Mouse (Mus musculus) WW6 (cell line): Measurements from ENCODE around the gene C1s1.
"Not testable (repeated sequence)": the region's sequence is repeated elsewhere in the genome, so short reads cannot be mapped to it uniquely, and the experiment has no call there.

Source experiments
- DNase-seq: peaks from one replicate; pipeline ENCODE4 v3.0.0-alpha.2; 2013; ENCODE audit warnings: low read depth, low spot score

C1s1 gene

DNA sequence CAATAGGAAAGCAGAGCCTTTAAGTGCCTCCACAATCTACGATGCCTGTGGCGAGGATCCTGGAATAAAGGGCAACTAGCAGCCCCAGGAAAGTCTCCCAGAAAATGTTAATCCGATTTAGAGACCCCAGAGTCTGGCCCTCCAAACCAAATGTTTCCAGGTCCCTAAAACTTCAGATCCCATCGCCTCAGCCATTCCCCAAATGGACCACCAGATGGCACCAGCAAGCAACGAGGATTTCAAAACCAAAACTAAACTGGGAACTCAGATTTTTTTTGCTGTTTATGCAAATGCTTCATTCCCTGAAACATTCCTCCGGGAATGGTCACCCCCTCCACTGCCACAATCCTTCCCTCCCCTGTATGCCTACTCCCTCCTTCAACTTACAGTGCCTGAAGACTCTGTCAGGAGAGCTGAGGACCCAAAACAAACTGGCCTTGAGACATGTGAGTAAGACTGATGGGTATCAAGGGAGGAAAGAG, 29.8 kb downstream of the C1s1 start, which contains the start of gene C1ra:
Gene C1ra, plus strand, starts transcription at position 51 of the 482 bp plus-strand sequence.
- no peak for DNase-seq

GRCm38 (mm10) chr6:124511936-124512335, 30.2 kb downstream of the C1s1 start:
- DNase-seq, result no peak

- not testable (repeated sequence) for DNase-seq
These were observed 33.0 kb downstream of the C1s1 start for GRCm38 (mm10) chr6:124509192-124509591.

DNA sequence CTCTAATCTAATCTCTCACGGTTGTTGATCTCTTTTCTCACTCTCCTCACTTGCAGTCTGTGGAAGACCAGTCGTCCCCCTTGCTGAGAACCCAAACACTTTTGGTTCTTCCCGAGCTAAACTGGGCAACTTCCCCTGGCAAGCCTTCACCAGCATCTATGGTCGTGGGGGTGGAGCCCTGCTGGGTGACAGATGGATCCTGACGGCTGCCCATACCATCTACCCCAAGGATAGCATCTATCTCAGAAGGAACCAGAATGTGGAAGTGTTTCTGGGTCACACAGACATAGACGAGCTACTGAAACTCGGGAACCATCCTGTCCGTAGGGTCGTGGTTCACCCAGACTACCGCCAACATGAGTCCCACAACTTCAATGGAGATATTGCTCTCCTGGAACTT, 33.9 kb downstream of the C1s1 start:
- no peak for DNase-seq

GRCm38 (mm10) chr6:124506991-124507390, 35.2 kb downstream of the C1s1 start:
- no peak for DNase-seq

- DNase-seq, result no peak
These were observed 37.1 kb downstream of the C1s1 start for GRCm38 (mm10) chr6:124505028-124505427.

GRCm38 (mm10) chr6:124502021-124502420, 40.1 kb downstream of the C1s1 start:
- DNase-seq, result no peak

DNA sequence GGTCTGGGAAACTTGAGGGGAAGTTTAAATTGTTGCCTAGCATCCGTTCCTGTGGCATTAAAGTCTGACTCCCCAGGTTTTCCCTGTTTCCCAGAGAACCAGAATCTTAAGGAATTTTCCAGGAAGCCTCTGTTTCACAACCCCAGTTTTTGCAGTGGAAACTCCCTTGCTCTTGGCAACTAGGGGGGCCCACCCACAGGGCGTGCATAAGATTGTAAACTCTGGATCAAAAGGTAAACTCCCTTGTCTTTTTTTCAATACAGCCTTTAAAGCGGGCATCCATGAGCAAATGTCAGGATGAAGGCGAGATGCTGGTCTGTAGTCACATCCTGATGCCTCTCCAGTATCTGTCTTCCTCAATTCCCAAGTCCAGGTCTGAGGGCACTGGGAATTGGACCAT, 40.7 kb downstream of the C1s1 start:
- DNase-seq, result no peak

GRCm38 (mm10) chr6:124499914-124500566, 42.1 kb downstream of the C1s1 start:
- no peak for DNase-seq

- DNase-seq, result no peak
These were observed 46.1 kb downstream of the C1s1 start for GRCm38 (mm10) chr6:124496054-124496453.

- no peak for DNase-seq
These were observed 48.3 kb downstream of the C1s1 start for GRCm38 (mm10) chr6:124493886-124494285.

DNA sequence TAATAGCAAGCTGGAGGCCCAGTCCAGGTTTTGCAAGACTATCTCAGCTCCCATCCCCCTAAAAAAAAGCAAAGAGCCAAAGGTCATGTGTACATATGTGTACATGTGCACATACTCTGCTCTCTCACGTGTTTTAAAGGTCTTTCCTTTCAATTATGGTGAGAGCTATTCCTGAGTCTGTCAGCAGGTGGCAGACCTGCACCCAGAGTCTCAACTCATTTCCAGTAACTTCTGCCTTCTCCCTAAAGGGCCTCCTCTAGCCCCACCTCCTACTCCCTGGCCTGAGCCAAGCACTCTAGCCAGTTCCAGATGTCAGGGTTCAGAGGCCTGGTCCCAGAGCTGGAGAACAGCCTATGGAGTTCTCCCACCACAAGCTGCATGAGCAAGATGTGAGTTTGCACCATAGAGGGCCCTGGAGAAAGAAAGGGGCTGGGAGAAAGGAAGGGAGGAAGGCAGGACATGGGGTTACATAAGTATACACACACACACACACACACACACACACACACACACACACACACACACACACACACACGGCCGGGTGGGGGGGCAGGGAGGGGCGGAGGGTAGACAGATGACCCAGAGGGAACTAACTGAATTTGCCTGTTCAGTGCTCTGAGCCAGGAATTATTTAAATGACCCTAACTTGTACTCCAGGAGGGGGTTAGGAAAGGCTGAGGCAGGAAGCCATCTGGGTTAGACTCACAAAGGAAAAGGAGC, 49.2 kb downstream of the C1s1 start, which contains the start of gene C1rl:
Gene C1rl, plus strand, starts transcription at position 272 of the 720 bp plus-strand sequence.
- DNase-seq, result peak; percentile 92

DNA sequence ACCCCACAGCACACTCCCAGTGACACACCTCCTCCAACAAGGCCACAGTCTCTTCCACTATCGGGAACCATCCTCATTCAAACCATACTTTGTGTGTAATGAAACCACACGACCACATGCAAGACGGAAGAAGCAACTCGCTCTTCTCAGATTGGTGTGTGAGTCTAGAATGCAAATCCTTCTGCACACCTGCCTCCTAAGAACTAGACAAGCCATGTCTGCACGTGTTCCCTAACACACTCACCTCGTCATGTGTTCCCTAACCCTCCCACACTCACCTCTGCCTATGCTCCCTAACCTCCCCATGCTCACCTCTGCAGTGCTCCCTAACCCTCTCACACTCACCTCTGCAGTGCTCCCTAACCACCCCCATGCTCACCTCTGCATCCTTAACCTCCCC, 50.7 kb downstream of the C1s1 start:
- no peak for DNase-seq

DNA sequence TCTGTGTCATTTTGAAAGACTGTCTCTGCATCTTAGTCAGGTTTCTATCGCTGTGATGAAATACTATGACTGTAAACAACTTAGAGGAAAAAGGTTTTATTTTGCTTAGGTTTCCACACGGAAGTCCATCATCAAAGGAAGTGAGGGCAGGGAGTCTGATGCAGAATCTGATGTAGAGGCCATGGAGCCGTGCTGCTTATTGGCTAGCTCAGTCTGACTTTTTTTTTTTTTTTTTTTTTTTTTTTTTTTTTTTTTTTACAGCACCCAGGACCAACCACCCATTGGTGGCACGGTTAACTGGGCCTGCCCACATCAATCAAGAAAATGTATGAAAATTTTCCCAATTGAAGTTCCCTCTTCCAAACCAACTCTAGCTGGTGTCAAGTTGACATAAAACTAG, 53.2 kb downstream of the C1s1 start:
- no peak for DNase-seq

DNA sequence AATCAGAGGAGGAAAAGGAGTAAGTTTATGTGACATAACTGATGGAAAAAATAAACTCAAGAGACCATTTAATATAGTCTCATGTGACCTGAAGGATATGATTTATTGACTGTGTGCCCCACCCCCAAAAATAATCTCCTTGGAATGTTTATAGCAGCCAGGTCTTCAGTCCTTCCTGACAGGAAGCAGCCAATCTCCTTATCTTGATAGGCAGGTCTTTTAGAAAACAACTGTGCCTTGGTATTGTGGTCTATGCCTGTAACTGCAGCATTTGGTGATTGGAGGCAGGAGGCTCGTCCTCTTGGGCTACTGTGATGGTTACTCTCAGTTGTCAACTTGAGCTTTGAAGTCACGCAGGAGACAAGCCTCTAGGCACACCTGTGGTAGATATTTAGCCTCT, 54.6 kb downstream of the C1s1 start:
- no peak for DNase-seq

DNA sequence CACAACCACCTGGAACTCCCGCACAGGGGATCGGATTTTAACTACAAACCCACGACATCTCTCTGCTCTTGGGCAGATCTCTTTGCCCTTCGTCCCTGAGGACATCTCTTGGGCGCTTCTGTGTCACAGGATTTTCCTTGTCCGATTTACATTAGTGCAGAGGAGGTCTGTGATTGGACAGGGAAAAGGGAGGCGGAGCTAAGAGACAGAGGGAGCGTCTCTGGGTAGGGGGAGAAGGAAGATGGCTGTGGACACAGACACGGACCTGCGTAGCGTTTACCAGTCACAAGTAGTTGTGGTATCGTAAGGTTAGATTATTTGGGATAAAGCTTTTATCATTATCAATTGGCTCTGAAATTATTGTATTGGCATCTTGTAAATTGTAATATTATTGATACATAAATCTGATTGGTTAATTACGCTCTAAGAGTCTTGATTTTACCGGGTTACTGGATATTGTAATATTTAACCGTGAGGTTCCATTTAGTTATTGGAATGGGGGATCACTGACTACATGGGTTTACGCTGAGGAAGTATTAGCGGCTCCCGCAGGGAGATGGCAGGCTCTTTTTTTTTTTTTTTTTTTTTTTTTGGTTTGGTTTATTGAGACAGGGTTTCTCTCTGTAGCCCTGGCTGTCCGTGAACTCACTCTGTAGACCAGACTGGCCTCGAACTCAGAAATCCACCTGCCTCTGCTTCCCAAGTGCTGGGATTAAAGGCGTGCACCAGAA, 56.6 kb downstream of the C1s1 start:
- no peak for DNase-seq

DNA sequence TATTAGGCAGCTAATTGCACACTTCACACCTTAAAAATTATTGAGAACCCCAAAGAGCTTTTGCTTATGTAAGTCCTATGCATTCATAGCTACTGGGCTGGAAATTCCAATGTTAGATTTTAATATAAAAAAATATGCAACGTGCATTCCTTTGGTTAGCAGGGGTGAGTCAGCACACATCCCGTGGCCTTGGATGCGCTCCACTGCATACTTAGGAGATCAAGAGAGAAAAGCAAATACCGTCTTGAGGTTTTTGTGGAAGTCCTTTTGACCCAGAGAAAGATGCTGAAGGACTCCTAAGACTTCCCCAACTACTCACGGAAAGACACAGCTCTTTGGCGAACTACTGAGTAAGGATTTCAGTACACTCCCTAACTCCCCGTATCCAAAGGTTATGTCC, 57.3 kb downstream of the C1s1 start:
- DNase-seq, result no peak

DNA sequence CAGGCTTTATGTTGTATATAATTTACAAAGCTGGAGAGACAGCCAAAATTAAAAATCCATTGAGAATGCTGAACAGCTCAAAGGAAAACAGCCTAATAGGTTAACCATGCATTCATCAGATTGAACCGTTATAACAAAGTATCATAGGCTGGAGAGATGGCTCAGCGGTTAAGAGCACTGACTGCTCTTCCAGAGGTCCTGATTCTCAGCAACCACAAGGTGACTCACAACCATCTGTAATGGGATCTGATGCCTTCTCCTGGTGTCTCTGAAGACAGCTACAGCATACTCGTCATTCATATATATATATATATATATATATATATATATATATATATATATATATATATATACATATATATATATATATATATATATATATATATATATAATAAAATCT, 58.3 kb downstream of the C1s1 start:
- not testable (repeated sequence) for DNase-seq

DNA sequence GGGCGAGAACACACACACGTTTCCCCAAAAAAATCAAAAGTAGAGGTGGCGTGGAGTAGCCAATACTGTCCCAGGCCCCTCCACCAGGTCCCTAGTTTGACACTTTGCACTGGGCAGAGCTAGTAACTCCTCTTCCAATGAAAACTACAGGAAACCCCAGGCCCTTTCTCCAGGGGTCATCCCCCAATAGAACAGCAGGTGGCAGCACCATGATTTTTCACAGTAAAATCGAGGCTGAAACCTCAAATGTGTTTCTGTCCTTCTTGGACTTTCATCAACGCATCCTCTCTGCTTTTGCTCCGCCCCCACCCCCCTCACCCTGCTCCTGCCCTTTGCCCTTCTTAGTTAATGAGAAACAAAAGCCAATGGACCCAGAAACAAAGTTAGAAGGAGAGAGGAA, 60.6 kb downstream of the C1s1 start:
- DNase-seq, result no peak
